Mouse (Mus musculus) mature B cell (primary cell): ENCODE results near the gene Rad54l2.

Experiments
- in situ Hi-C: fragments of 300-500 bp; cut with MboI; formaldehyde crosslinking; loops from 2 replicates; pipeline ENCODE4 v1.14.3; 2019

Rad54l2 gene

DNA sequence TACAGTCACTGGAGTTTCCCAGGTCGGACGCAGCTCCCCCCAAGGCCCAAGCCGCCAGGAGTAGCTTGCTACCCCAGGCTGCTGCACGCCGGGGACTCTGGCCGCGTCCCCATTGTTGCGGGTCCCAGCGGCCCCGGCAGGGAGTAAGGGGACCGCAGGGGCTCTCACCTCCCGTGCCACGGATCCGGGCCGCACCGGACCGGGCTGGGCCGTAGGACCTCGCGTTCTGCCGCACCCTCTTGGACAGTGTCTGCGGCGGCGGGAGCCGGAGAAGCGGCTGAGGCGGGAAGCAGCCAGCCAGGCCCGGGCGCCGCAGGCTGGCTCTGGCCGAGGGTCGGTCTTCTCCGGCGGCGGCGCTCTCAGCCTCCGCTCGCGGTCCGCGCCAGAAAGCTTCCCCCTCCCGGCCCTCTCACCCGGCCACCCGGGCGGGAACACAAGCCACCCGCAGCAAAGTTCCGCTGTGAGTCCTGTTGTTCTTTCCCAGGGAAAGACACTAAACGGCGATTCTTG lies at the start of gene Rad54l2:
Gene Rad54l2 (minus strand): TSS at position 383 of the 510 bp plus-strand sequence.
- in situ Hi-C loops, result no loop called here

GRCm38 (mm10) chr9:106822381-106823104 lies 33.5 kb upstream of the Rad54l2 start:
- in situ Hi-C loops, result no loop called here

- in situ Hi-C loops, result no loop called here
Measured at GRCm38 (mm10) chr9:106821618-106822380, 32.8 kb upstream of the Rad54l2 start, which contains the start of gene Dcaf1. Gene Dcaf1, plus strand, starts transcription at chr9:106821874.

DNA sequence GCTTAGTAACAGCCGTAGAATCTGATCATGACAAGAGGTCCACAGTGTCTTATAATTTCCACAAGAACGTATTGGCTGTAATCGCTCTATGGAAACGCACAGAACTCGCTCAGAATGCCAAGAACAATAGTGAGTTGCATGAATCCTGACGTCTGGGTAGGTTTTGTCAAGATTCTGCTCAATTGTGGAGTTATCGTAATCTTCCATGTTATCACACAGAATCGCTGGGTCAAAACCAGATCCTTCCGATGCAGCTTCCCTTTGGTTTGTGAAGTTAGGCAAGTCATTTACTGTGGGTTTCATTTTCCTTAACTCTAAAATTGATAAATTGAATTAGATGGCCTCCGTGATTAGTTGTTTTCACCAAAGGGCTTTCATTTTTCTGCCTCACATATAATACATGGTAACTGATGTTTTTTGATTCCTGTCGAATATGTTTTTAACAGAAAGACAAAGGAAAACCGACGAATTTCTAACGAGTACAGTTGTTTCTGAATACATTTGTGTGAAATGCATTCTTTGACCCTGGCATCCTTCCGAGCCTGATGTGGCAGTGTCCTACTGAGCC lies 32.1 kb upstream of the Rad54l2 start:
- in situ Hi-C loops, result no loop called here

- in situ Hi-C loops, result no loop called here
Measured at GRCm38 (mm10) chr9:106819201-106819600, 30.2 kb upstream of the Rad54l2 start.

DNA sequence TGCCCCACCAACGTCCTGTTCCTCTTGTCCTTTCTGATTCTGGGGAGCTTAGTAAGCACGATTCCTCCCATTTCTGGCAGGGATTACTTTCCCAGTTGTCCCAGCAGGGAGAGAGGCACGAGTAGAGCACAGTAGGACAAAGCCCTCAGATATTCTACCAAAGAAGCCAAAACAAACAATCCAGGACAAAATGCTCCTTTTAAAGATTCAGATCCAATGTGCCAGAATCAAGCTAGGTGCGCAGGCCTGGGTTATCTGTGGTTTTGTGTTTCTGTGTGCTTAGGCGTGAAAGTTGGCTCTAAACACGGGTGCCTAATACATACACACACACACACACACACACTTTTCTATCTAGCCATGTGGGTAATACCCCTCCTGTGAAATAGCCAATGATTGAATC lies 29.2 kb upstream of the Rad54l2 start:
- in situ Hi-C loops, result no loop called here

DNA sequence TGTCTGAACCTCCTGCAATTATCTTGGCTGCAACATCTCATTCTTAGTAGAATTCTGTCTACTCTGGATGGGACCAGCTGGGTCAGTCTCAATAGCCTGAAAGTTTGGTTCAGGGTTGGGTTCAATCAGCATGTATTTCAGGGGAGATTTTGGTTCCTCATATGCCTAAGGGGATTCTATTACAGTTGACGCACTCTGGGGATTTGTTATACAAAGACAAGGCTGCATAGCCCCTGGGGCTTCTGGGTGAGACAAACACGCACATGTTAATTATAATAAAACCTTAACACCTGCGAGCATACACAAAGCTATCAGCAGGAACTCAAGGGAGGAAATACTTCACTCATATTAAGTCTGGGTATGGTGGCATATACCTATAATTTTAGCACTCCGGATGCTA lies 17.5 kb upstream of the Rad54l2 start:
- in situ Hi-C loops, result no loop called here

DNA sequence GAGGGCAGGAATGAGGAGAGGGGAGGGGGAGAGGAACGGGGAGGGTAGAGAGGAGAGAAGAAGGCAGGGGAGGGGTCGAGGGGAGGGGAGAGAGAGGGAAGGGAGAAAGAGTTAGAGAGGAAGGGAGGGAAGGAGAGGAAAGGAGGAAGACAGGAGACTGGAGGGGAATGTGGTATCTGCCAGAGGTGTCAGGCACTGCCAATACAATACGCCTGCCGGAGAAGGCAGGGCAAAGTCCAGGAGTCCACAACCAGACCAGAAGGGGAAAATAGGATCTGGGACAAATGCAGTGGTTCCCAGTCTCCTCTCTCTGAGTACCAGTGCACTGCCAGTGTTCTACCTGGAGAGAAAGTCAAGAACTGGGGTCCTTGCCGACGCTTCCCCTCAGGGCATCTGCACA lies 1.8 kb upstream of the Rad54l2 start:
- in situ Hi-C loops, result no loop called here

- in situ Hi-C loops, result no loop called here
Measured at GRCm38 (mm10) chr9:106789363-106789762, 369 bp upstream of the Rad54l2 start.

GRCm38 (mm10) chr9:106787979-106788811 lies 799 bp downstream of the Rad54l2 start:
- in situ Hi-C loops, result no loop called here

GRCm38 (mm10) chr9:106785206-106785605 lies 3.8 kb downstream of the Rad54l2 start:
- in situ Hi-C loops, result no loop called here

GRCm38 (mm10) chr9:106783554-106783953 lies 5.4 kb downstream of the Rad54l2 start:
- in situ Hi-C loops, result no loop called here

DNA sequence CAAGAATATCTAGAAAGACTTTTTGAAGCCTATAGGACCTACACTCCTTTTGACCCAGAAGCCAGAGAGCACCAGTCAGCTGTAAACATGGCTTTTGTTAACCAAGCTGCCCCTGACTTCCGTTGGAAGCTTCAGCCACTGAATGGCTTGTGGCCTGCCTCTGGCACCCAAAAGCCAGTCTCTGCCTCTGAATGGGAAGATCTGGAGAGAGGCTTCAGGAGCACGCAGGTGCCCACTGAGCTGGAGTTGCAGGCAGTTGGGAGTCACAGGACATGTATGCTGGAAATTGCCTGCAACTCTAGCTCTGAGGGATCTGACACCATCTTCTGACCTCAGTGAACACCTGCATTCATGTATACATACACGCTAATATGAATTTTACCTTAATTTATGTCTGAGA lies 8.9 kb downstream of the Rad54l2 start:
- in situ Hi-C loops, result no loop called here

GRCm38 (mm10) chr9:106778319-106778718 lies 10.7 kb downstream of the Rad54l2 start:
- in situ Hi-C loops, result no loop called here

- in situ Hi-C loops, result no loop called here
Measured at GRCm38 (mm10) chr9:106777423-106777822, 11.6 kb downstream of the Rad54l2 start.

DNA sequence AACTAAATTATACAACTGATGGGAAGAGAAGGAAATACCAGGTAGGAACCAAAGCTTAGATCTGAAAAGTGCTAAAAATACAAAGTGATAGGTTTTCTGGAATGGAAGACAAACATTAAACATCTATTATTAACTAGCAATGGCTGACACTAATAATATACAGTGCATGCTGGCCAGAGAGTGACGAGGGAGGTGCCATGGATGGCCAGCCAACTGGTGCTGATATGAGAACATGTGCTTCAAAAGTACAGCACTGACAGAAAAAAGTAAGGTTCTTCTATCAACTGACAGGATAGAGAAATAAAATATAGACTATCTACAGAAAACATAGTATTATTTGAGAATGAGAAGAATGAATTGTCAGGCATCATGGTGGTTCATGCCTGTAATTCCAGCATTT lies 12.9 kb downstream of the Rad54l2 start:
- in situ Hi-C loops, result no loop called here

GRCm38 (mm10) chr9:106771770-106772169 lies 17.2 kb downstream of the Rad54l2 start:
- in situ Hi-C loops, result no loop called here

- in situ Hi-C loops, result no loop called here
Measured at GRCm38 (mm10) chr9:106770216-106770615, 18.8 kb downstream of the Rad54l2 start.

DNA sequence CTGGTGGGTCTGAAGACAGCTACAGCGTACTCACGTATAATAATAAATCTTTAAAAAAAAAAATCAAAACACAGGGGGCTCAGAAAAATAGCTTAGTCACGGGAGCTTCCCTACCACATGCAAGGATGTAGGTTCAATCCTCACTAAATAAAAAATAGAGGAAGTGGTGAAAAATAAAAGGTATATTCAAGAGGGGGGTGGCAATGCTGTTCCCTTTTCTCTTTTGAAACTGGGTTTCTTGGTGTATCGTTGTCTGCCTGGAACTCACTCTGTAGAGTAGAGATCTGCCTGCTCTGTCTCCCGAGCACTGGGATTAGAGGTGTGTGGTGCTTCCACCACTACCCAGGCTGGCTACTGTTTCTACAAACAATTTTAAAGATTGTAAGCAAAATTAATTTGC lies 19.2 kb downstream of the Rad54l2 start:
- in situ Hi-C loops, result no loop called here

DNA sequence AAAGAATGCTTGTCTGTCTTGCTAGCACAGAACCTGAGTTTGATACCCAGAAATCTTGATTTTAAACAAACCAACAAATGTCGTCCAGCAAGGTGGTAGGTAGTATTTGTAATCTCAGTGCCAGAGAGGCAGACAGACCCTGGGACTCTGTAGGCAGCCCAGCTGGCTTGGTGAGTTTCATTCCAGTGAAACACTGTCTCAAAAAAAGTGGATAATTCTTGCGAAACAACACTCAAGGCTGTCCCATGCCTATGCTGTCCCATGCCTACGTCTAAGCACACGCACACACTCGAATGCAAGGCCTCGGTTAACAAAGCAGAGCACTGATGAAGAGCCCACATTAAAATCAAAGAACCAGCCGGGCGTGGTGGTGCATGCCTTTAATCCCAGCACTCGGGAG lies 32.6 kb downstream of the Rad54l2 start:
- in situ Hi-C loops, result no loop called here

DNA sequence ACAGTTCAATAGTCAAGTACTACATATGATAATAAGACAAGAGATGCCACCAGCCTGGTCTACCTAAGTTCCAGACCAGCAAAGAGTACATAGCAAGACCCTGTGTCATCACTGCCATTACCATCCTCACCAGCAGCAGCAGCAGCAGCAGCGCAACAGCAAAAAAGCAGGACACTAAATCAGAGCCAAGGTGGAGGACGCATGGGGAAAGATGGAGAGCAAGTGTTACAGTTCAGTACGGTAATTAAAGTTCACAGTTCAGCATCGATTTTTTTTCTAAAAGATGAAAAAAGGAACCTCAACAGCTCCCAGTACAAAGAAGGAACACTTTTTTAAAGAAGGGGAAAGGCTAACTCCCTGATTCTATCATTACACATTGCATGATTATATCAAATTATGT lies 33.2 kb downstream of the Rad54l2 start:
- in situ Hi-C loops, result no loop called here

- in situ Hi-C loops, result no loop called here
Measured at GRCm38 (mm10) chr9:106754311-106754710, 34.7 kb downstream of the Rad54l2 start.
